Comparison of ENCODE assay signal across 8 mouse cellular contexts in genomic region chr13:36506315-36506714, GRCm38 (mm10).
A peak's percentile ranks its signal among the peaks of the same experiment; 100 is the strongest.
DNase-seq lines count a peak whose midpoint lies in the region; TF ChIP-seq lines count a peak whose summit lies in the region.

No protein-coding gene starts in this region.

- 81% methylated on average over 5 of the region's 5 CpGs for WGBS in heart, embryonic 10.5 days

- TF ChIP-seq CTCF in cortical plate, adult 2 months (IDR thresholded peaks at IDR 0.05; ENCODE audit: extremely low read depth, insufficient read depth, low read length): peak; percentile 19; the same call in 1 of the 2 replicates

- H3K27ac ChIP-seq in heart, embryonic 10.5 days: no peak overlapping the region
- peak overlapping the region; percentile 71 for H3K27ac ChIP-seq in cortical plate, adult 2 months (ENCODE audit: insufficient read depth, low read length)

- H3K36me3 ChIP-seq in heart, embryonic 10.5 days: no peaks in the 10 kb centered on the region

- H3K4me1 ChIP-seq in heart, embryonic 10.5 days: peaks cover 21% of the 10 kb centered on the region
- peaks cover 11% of the 10 kb centered on the region for H3K4me1 ChIP-seq in cortical plate, adult 2 months (ENCODE audit: control insufficient read depth, insufficient read depth, low read length)

- no peak overlapping the region for H3K4me3 ChIP-seq in heart, embryonic 10.5 days
- no peak overlapping the region for H3K4me3 ChIP-seq in cortical plate, adult 2 months (ENCODE audit: insufficient read depth, low read length)

- no peaks in the 10 kb centered on the region for H3K27me3 ChIP-seq in heart, embryonic 10.5 days (ENCODE audit: insufficient read depth, poor library complexity, severe bottlenecking)

- intact Hi-C loops in heart, postnatal 14 days (cut with DNase I): no loop called here

- no peak for TF ChIP-seq POLR2A in cortical plate, adult 2 months (IDR thresholded peaks at IDR 0.05; ENCODE audit: extremely low read depth, insufficient read depth, low read length)

- peak; percentile 96 for DNase-seq in heart, adult 11 months
- DNase-seq in heart, embryonic 10.5 days (ENCODE audit: low spot score): no peak
- peak; percentile 45 to 49 for DNase-seq in heart, postnatal 14 days
- DNase-seq in lung, postnatal 36 days: peak; percentile 30
- DNase-seq in MN1 (ENCODE audit: low spot score): no peak
- no peak for DNase-seq in urinary bladder, postnatal 10 days (ENCODE audit: low spot score)
- no peak for DNase-seq in kidney, adult 11 months

- no peaks in the 10 kb centered on the region for H3K9me3 ChIP-seq in heart, embryonic 10.5 days

Comparison
In these comparisons a context has a peak if more than half of its experiments do, and no peak if none do; other contexts are left out.
1. DNase-seq: peak in heart, adult 11 months (single experiment), heart, postnatal 14 days (2 of 2) and lung, postnatal 36 days (single experiment); none in heart, embryonic 10.5 days (single experiment), MN1 (single experiment), urinary bladder, postnatal 10 days (single experiment) and kidney, adult 11 months (single experiment).